Mouse (Mus musculus): ENCODE measurements around the gene Dhtkd1.
A peak's percentile ranks its signal among the peaks of the same experiment; 100 is the strongest.

Dhtkd1 gene

DNA sequence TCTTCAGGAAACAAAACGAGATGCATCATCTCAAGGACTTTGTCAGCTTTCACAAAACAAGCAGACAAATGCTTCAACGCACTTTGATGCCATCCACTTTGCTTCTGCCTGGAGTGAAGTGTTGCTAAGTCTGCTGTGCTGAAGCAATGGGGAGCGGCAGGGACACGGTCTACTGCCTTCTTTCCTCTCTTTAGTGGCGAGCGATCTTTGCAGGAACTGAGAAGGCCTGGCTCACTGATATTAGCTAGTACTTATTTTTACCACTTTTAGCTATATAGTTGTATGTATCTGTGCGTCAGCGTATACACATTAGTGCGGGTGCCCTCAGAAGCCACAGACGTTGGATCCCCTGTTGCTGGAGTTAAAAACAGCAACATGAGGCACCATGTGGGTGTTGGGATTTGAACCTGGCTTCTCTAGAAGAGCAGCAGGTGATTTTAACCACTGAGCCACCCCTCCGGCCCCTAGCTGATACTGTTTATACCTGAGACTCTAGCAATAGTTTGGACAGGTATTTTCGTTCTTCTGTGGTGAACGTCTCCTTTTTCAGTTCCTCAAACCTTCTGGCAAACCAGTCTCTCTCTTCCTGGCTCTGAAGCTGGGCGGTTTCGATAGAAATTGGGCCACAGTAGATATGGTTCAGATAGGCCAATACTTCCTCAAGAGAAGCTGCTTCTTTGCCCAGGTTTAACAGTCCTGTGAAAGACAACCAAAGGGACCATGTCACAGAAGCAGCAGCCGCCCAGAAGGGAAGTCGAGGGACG, 12.1 kb downstream of the Dhtkd1 start:
- DNase-seq (ENCODE audit: low spot score in 2 of 2): no peak

DNA sequence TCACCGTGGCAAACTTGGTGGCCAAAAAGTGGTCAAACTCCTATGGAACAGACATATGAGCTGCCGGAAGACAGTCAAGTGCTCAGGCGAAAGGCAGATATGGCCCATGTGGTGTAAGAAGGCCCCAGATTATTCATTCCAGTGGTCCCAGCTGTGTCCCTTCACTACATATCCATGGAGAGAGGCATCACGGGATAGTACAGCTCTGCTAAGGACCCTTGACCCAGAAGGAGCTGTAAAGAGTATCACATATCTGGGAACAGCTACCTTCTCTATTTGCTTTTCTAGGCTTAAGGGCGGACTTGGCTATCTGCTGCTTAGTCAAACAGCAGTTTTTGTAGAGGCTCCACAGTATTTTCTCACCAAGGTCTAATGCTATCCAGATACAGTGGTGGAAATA, 12.8 kb downstream of the Dhtkd1 start:
- DNase-seq (ENCODE audit: low spot score in 2 of 2): no peak

DNA sequence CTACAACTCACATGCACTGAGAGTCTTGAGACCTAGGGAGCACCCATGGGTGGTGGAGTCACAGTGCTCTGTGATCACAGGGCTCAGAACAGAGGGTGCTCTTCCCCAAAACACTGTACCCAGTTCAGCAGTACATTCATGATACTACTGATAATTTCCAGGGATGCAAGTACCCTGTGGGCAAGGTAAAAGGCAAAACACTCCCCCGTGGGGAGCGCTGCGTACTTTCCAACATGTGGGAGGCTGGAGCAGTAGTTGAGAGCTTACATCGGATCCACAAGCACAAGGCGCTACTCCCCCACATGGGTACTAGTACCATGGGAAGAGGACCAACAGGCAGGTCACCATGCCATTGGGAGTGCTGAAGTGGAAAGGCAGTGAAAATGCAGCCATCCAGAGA, 15.1 kb downstream of the Dhtkd1 start:
- no peak for DNase-seq (ENCODE audit: low spot score in 2 of 2)

DNA sequence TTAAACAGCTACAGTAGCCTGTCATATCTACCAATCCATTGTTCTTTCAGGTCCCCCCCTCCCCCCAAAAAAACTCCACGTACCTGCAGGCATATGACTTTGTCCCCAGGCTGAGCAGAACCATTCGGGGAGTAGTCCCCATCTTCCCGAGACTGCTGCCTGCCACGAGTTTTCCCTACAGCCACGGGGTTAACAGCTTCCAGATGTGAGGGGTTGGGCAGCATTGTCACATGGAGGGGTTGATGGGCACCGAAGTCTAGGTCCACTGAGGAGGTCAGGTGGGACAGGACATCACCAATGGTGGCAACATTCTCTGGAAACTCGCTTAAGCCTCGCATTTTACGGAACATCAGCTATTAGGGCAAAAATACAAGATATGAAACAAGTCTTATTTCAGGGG, 18.8 kb downstream of the Dhtkd1 start:
- no peak for DNase-seq (ENCODE audit: low spot score in 2 of 2)

DNA sequence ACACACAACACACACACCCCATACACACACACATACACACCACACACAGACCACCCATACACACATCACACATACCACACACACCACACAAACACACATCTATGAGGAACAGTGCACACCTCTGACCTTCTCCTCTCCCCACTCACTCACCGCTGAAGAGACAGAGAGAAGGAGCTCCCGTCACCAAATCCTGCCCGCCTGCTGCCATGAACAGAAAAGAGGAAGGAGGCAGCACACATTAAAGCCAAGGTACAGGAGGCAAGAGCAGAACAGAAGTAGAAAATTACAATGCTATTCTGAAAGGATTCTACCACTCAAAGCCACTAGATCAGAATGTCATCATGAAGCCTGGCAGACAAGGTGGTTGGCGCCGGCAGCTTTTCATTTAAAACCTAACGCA, 19.8 kb downstream of the Dhtkd1 start:
- DNase-seq (ENCODE audit: low spot score in 2 of 2): no peak

DNA sequence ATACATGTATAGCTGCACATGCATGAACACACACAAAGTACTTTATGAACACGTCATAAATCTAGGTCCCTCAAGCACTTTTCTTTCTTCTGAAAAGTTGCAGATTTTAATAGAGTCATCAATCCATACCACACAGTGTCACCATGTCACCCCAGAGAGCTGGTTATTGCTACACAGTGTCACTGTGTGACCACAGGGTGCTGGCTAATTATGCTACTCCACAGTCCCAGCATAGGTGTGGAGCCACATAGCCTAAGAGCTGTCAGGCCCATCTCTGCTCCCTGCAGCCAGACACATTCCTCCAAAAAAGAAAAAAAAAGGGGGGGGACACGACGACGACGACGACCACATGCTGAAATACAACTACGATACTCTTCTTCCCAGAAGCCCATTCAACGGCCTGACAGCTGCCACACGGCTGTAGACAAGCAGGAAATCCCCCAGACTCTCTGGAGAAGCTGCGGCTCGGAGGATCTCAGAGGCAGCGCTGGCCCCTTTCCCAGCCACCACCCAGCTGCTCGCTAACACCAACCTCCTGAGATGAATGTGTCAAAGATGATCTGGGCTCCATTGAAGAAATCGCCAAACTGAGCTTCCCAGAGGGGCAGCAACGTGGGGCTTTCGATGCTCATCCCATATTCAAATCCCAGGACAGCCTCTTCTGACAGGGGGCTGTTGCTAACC, 31.2 kb downstream of the Dhtkd1 start:
- DNase-seq (ENCODE audit: low spot score in 2 of 2): no peak

DNA sequence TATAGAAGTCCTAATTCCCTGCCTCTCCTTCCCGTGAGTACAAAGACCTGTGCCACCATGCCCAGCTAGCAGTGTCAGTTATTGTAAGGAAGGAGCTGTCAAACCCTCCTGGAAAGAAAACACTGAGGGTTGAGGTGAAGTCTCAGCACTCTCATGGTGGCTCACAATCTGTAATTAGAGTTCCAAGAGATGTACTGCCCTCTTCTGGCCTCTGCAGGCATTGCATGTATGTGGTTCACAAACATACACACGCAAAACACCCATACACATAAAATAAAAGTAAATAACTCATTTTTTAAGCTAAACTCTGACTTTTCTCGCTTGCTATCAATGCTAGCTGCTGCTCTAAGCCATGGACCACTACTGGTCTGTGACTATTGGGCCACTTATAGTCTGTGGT, 36.0 kb downstream of the Dhtkd1 start:
- no peak for DNase-seq (ENCODE audit: low spot score in 2 of 2)

DNA sequence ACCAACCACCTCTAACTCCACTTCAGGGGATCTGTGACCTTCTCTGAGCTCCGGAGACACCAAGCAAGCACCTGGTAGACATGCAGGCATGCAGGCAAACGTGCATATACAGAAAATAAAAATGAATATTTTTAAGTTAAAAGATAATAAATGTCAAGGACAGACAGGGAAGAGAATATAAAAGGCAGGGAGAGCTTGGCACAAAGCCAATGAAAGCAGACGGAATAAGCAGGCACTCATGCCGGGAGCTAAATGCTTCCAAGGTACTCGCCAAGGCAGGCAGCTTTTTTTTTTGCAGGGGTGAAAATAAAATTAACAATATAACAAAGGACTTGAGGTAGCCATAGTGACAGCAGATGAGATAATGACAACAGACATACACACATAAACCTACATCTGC, 36.5 kb downstream of the Dhtkd1 start:
- DNase-seq (ENCODE audit: low spot score in 2 of 2): no peak

DNA sequence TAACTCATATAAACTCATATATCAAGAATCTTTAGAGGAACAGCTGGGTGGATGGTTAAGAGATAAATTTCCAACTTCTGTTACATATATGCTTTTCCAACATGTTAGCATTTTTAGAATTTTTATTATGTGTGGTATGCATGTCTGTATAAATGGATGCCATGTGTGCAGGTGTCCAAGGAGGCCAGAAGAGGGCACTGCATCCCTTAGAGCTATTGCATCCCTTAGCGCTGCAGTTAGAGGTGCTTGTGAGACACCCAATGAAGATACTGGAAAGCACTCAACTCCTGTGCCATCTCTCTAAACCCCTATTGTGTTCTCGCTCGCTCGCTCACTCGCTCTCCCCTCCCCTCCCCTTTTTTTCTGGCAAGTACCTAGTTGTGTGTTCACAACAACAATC, 42.4 kb downstream of the Dhtkd1 start:
- DNase-seq (ENCODE audit: low spot score in 2 of 2): no peak

DNA sequence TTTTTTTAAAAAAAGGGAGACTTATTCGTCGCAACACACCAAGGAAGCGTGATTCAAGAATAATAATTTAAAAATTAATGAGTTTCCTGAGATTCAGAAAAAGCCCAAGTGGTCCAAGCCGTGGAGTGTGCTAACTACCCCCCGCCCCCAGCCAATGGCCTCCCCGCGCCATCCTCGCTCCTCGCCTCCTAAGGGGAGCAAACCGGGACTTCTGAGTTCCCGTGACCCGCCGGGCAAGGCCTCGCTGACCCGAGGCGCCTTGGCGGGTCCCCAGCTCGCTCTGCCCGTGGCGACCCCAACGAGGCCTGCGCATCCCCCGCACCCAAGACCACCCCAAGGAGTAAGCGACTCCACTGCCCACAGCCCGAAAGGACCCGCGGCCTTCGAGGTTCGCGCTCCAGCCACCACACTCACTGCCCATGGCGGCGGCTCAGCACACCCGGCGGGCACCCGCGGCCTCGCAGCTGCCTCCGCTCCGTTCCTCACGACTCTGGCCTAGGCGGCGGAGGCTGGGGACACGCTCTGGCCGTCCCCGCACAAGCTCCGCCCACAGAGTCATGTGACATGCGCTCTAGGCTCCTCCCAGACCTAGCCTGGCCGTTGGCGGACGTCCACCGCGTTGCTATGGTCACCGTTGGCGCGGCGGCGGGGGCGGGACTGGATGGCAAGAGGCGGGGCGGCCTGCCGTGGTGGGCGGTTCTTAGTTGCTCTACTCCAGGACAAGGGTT, 47.6 kb downstream of the Dhtkd1 start, which contains the start of gene Sec61a2:
Gene Sec61a2, minus strand, starts transcription at position 590 of the 728 bp plus-strand sequence.
- peak; percentile 99 to 100 for DNase-seq (ENCODE audit: low spot score in 2 of 2)

DNA sequence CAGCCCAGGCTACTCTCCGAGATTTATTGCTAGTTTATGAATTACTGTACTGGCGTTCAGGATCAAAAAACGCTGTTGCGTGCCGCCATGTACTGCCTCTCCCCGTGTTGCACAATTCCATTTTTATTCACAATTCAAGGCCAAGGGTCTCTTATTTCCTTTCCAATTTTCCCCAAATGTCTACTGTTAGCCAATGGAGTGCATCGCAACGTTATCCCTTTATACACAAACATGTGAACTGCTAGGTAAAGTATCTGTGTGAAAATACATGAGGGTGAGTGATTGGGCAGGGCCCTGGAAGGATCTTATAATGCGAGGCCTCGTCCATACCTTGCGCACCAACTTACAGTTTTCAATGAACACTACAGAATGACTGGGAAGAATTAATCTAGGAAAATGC, 48.3 kb downstream of the Dhtkd1 start:
- DNase-seq (ENCODE audit: low spot score in 2 of 2): no peak

DNA sequence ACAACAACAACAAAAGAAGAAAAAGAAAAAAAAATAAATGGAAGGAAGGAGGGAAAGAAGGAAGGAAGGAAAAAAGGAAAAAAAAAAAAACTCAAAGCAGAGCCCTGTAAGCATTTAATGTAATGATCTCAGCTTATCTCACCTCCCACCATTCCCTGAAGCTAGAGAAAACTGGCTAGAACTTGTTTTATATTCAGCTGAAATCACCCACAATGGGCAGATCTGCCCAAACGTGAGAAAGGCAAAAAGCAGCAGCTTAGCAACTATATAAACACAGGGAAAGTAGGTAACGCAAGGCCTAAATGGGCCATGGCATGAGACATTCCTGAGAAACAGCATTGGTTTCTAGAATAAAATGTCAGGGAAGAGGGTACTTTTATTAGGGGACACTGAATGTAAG, 53.2 kb downstream of the Dhtkd1 start:
- DNase-seq (ENCODE audit: low spot score in 2 of 2): peak in 1 of 2 experiments; percentile 47

DNA sequence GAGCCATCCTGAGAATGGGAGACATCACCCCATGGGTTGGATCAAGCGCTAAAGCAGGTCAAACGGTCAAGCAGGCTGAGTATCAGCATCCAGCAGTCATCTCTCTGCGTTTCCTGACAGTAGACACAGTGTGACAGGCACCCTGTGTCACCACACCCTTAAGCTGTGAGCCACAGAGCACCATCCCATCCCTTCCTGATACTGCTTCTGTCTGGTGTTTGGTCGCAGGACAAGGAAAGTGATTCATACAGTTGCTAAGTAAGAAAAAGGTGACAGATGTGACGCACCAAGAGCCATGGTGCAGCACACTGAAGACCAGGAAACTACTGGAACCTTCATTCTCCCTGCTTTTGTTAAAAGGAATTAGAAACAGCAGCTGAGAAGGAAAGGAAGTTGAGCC, 53.7 kb downstream of the Dhtkd1 start:
- no peak for DNase-seq (ENCODE audit: low spot score in 2 of 2)

DNA sequence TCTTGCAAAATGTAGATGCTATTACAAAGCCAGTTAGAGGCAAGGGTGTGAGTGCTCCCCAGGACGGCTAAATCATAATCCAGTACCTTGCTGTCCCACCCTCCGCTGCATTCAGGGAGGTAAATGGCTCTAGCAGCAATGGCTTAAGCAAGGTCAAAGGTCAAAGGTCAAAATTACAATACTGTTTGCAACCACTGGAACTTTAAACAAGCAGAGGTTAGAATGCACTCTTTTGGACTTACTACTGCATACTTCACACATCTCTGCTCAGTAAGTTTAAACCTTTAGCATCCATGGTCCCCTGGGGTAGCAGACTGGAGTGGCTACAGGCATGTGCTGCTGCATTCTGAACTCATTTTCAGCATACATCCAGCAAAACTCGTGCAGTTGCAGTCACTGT, 65.1 kb downstream of the Dhtkd1 start:
- no peak for DNase-seq (ENCODE audit: low spot score in 2 of 2)

DNA sequence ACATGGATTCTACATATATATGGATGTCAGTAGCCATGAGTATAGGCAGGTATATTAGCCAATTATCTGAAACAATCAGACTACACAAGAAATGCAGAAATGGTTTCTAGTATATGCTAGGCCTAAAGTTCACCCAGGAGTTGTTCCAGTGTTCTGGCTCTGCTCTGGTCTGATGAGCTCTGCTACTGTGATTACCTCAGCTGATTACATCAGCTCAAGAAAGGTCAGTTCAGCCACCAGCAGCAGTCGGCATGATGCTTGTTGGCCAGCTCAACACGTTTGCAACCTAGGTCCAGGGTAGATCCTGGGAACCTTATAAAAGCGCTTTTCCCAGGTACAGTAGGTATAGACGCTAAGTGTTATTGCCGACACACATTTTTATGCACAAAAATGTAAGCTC, 72.8 kb downstream of the Dhtkd1 start:
- DNase-seq (ENCODE audit: low spot score in 2 of 2): no peak

DNA sequence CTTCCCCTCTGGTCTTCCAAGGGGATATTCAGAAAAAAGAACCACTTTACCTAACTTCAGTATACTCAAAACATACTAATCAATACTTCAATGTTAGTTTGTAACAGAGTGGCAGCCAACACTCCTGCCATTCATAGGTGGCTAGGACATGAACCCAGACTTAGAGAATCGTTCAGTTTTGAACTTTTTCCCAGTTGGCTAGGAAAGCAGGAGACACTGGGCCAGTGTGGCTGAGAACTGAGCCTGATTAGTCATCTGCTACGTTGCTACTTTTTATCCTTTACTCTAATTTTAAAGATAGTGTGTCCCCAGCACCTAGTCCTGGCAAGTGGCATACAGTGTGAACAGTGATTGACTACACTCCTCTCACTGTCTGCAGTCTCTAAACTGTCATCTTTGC, 74.9 kb downstream of the Dhtkd1 start:
- no peak for DNase-seq (ENCODE audit: low spot score in 2 of 2)

DNA sequence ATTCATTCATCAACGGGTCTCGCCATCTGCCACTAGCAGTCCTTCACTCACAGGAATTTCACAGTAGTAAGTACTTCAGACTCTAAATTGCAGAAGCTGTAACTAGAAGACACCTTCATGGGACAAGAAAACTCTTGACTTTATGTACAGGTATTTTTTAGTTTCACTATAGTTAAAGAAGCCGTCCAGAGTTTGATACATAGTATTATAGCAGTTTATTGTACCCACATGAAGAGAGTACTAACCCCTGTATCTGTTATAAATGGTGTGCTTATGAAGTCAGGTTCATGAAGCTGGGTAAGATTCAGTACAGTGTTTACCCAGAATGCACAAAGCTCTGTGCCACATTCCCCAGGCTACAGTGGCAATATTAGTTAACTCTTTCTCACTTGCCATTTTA, 79.8 kb downstream of the Dhtkd1 start, which contains the start of gene Gm13199:
Gene Gm13199, minus strand, starts transcription at position 101 of the 400 bp plus-strand sequence.
- no peak for DNase-seq (ENCODE audit: low spot score in 2 of 2)

DNA sequence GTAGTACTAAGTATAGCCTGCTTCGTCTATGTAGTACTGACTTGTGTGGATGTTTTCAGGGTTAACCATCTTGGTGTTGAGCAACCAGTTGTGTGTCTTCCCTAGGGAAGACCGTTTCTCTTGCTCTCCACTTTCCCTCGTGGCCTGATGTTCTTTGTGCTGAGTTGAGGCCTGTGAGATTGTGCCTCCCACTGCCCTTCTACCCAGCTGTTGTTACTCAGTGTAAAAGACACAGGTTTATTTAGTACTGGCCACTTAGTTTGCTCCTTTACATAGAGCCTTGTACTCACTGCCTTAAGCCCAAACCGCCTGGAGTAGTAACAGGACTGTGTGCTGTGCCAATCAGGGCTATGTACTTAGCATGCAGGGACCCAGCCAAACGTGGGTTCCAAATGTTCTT, 90.7 kb downstream of the Dhtkd1 start:
- no peak for DNase-seq (ENCODE audit: low spot score in 2 of 2)

DNA sequence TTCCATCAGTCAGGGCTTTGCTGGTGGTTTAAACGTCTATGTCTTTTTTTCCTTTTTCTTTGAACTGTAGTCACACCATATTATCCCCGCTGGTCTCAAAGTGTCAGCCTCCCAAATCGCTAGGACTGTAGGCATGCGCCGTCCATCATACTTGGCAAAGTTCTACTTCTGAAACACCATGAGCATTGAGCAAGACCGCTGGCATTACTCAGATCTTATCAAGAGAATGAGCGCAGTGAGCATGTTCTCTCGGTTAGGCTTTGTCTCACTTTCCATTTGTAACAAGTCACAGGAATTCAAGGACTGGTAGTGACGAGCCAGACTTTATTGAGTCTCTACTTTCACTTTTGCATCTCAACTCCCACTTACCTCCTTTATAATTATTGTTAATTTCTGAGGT, 91.5 kb downstream of the Dhtkd1 start:
- DNase-seq (ENCODE audit: low spot score in 2 of 2): no peak
